ENCODE assay signal across 10 mouse cellular contexts in the genomic region with DNA sequence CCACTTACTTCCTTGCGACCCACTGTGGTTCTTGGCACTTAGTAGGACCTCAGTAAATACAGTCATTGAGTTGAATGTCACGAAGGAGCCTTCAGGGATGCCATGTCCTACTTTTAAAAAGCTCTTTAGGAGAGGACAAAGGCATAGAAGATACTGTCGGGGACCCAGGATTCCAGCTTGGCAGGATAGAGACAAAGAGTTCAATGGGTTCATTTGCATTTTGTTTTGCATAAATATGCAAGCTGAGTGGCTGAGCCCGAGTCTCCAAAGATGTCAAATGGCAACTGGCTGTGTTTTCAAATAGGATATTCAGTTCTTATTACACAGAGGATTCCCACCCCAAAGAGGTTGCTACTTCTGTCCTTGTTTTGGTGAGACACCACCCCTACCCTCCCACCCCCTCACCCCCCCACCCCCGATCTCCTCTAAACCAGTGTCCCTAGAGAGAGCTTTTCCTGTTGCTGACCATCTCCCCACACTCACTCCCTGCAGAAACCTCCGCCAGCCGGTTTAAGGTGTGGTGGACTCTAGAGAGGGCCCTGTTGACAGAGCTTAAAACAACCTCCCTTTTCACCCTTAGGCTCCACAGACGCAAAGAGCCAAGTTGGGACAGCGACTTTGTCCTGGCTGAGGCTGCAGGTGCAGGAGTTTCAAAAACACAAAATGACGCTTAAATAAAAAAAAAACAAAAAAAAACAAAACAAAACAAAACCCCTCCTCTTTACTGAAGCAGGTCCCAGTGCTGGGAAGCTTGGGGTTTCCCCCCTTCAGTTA. TPM values are rescaled to one million over a fixed set of nuclear protein-coding genes. Genes with fewer than 3 reads are reported as not detected.
DNase-seq lines count a peak whose midpoint lies in the region; ATAC-seq and TF ChIP-seq lines count a peak whose summit lies in the region.
"Had no signal": no experiment of that assay in that cellular context is flagged by ENCODE, and none has a peak within 500 bp of the region (broad histone marks: within the 10 kb centered on the region; RNA-seq: fewer than 3 reads in every experiment).

No protein-coding gene starts in this region.

- 0 out of 2 replicates have a peak overlapping the region, but pooled peaks have one; percentile 5 for H3K4me3 ChIP-seq in lung, postnatal 0 days (ENCODE audit: low read depth, low read length)
- H3K4me3 ChIP-seq in lung, adult 2 months (replicated peaks; ENCODE audit: extremely low read depth, low read depth, low read length) = no peak overlapping the region
- H3K4me3 ChIP-seq in limb, embryonic 10.5 days = 0 out of 2 replicates have a peak overlapping the region, but pooled peaks have one; percentile 13

- no peaks in the 10 kb centered on the region for H3K36me3 ChIP-seq in lung, postnatal 0 days (ENCODE audit: insufficient read depth, low read length)
- H3K36me3 ChIP-seq in limb, embryonic 10.5 days = no peaks in the 10 kb centered on the region

- intact Hi-C loops in gastrocnemius, postnatal 14 days (cut with DNase I; ENCODE audit: low total_unique reads) = no loop called here

- no peak for TF ChIP-seq POLR2A in lung, adult 2 months (IDR thresholded peaks at IDR 0.05; ENCODE audit: borderline replicate concordance, extremely low read depth, low read depth, low read length)

- H3K4me2 ChIP-seq in lung, postnatal 0 days (replicated peaks; ENCODE audit: low read depth, low read length) = peak overlapping the region; percentile 42

- no peaks in the 10 kb centered on the region for H3K27me3 ChIP-seq in lung, postnatal 0 days (replicated peaks; ENCODE audit: insufficient read depth, low read length)
- peaks cover 14% of the 10 kb centered on the region; the same call in 1 of the 2 replicates for H3K27me3 ChIP-seq in limb, embryonic 10.5 days (ENCODE audit: low read depth, poor library complexity, severe bottlenecking)

- WGBS in lung, postnatal 0 days = 22% methylated on average over 10 of the region's 10 CpGs
- 28% methylated on average over 10 of the region's 10 CpGs for WGBS in lung, adult 2 months
- 15% methylated on average over 10 of the region's 10 CpGs for WGBS in limb, embryonic 10.5 days

- no peaks in the 10 kb centered on the region for H3K9me3 ChIP-seq in lung, postnatal 0 days (ENCODE audit: low read length)
- H3K9me3 ChIP-seq in limb, embryonic 10.5 days (replicated peaks) = no peaks in the 10 kb centered on the region

- peak; percentile 26 for DNase-seq in cerebellum, adult 9-10 months
- no peak for DNase-seq in cerebellum, postnatal 25 days
- DNase-seq in lung, postnatal 0 days (ENCODE audit: low spot score) = peak; percentile 15
- no peak for DNase-seq in lung, adult 2 months
- no peak for DNase-seq in limb, embryonic 10.5 days (ENCODE audit: low spot score)
- no peak for DNase-seq in thymus, postnatal 36 days
- DNase-seq in gastrocnemius, postnatal 14 days = no peak
- no peak for DNase-seq in urinary bladder, postnatal 25 days (ENCODE audit: low spot score)
- DNase-seq: thymus, postnatal 14 days had no signal

- no peak for TF ChIP-seq CTCF in lung, postnatal 0 days (IDR thresholded peaks at IDR 0.05)
- no peak for TF ChIP-seq CTCF in lung, adult 2 months (IDR thresholded peaks at IDR 0.05; ENCODE audit: insufficient read depth, low read length)

- no peak for TF ChIP-seq EP300 in lung, postnatal 0 days (IDR thresholded peaks at IDR 0.05)

- ATAC-seq in lung, postnatal 0 days = no peak

- no peak overlapping the region for H3K27ac ChIP-seq in lung, postnatal 0 days (ENCODE audit: low read length)
- H3K27ac ChIP-seq in limb, embryonic 10.5 days = no peak overlapping the region
- H3K27ac ChIP-seq: liver, embryonic 14.5 days had no signal

- H3K9ac ChIP-seq in lung, postnatal 0 days (replicated peaks; ENCODE audit: low read depth) = no peak overlapping the region
- H3K9ac ChIP-seq: liver, embryonic 14.5 days had no signal

- no peaks in the 10 kb centered on the region for H3K4me1 ChIP-seq in lung, postnatal 0 days (ENCODE audit: insufficient read depth, low read depth, low read length)
- peaks cover 2% of the 10 kb centered on the region; the same call in 1 of the 2 replicates for H3K4me1 ChIP-seq in lung, adult 2 months (ENCODE audit: control insufficient read depth, insufficient read depth, low read length)
- H3K4me1 ChIP-seq in limb, embryonic 10.5 days = peaks cover 22% of the 10 kb centered on the region

RNA-seq across cellular contexts. Expression of gene Sox9, which starts 57.9 kb away (rescaled TPM):
- 8.5 and 9.0 TPM in 2 replicates for polyA plus RNA-seq in lung, postnatal 0 days (2015; fragmentation: Nextera tagmentation; extraction: Ambion mirVana)
- 0.96 and 1.3 TPM in 2 replicates for polyA plus RNA-seq in lung, adult 2 months (2012; rRNA removed)
- 85.1 and 169 TPM in 2 replicates for polyA plus RNA-seq in limb, embryonic 10.5 days (2016; fragmentation: Nextera tagmentation; extraction: Ambion mirVana)
- 1 to 10 TPM; 1.7 to 3.2 TPM for total RNA-seq in gastrocnemius, postnatal 14 days (2021)

Comparison
In these comparisons a context has a peak if more than half of its experiments do, and no peak if none do; other contexts are left out.
1. DNase-seq: peak in cerebellum, adult 9-10 months (single experiment) and lung, postnatal 0 days (single experiment); none in cerebellum, postnatal 25 days (0 of 2), lung, adult 2 months (single experiment), limb, embryonic 10.5 days (single experiment), thymus, postnatal 36 days (0 of 2), gastrocnemius, postnatal 14 days (single experiment) and urinary bladder, postnatal 25 days (single experiment).